Mouse (Mus musculus) retina, embryonic 14.5 days (tissue): ENCODE measurements around the gene Hus1b.
A peak's percentile ranks its signal among the peaks of the same experiment; 100 is the strongest.

Source experiments
- DNase-seq: peaks from one replicate; pipeline ENCODE4 v3.0.0-alpha.2; 2015; ENCODE audit warnings: low spot score

The Hus1b gene

GRCm38 (mm10) chr13:30949181-30949580, 1.6 kb upstream of the Hus1b start:
- no peak for DNase-seq

- no peak for DNase-seq
Observed at GRCm38 (mm10) chr13:30947129-30947528, 430 bp downstream of the Hus1b start.

- DNase-seq: no peak
Observed at GRCm38 (mm10) chr13:30945788-30946187, 1.8 kb downstream of the Hus1b start.

GRCm38 (mm10) chr13:30932972-30933371, 14.6 kb downstream of the Hus1b start:
- DNase-seq: no peak

GRCm38 (mm10) chr13:30931613-30932012, 15.9 kb downstream of the Hus1b start:
- no peak for DNase-seq

GRCm38 (mm10) chr13:30929119-30929518, 18.4 kb downstream of the Hus1b start:
- DNase-seq: no peak

GRCm38 (mm10) chr13:30924269-30924668, 23.3 kb downstream of the Hus1b start:
- DNase-seq: no peak

GRCm38 (mm10) chr13:30921914-30922313, 25.6 kb downstream of the Hus1b start:
- no peak for DNase-seq

GRCm38 (mm10) chr13:30913757-30914156, 33.8 kb downstream of the Hus1b start:
- no peak for DNase-seq

GRCm38 (mm10) chr13:30913028-30913427, 34.5 kb downstream of the Hus1b start:
- DNase-seq: peak; percentile 35

GRCm38 (mm10) chr13:30911931-30912625, 35.5 kb downstream of the Hus1b start:
- DNase-seq: no peak

GRCm38 (mm10) chr13:30910889-30911288, 36.7 kb downstream of the Hus1b start:
- DNase-seq: no peak

GRCm38 (mm10) chr13:30902286-30902685, 45.3 kb downstream of the Hus1b start:
- no peak for DNase-seq

GRCm38 (mm10) chr13:30901387-30902041, 46.0 kb downstream of the Hus1b start:
- peak; percentile 43 for DNase-seq
